Mouse (Mus musculus) v-Abl transformed pro-B cells (cell line): ENCODE results near the gene Kdm4b.

Experiments
- in situ Hi-C, 2 experiments: fragments of 400-800 bp; cut with MboI; formaldehyde crosslinking; loops; one replicate each; pipeline ENCODE4 v1.15.1; 2025; ENCODE audit not compliant: unreplicated experiment in 2 of 2

The Kdm4b gene

DNA sequence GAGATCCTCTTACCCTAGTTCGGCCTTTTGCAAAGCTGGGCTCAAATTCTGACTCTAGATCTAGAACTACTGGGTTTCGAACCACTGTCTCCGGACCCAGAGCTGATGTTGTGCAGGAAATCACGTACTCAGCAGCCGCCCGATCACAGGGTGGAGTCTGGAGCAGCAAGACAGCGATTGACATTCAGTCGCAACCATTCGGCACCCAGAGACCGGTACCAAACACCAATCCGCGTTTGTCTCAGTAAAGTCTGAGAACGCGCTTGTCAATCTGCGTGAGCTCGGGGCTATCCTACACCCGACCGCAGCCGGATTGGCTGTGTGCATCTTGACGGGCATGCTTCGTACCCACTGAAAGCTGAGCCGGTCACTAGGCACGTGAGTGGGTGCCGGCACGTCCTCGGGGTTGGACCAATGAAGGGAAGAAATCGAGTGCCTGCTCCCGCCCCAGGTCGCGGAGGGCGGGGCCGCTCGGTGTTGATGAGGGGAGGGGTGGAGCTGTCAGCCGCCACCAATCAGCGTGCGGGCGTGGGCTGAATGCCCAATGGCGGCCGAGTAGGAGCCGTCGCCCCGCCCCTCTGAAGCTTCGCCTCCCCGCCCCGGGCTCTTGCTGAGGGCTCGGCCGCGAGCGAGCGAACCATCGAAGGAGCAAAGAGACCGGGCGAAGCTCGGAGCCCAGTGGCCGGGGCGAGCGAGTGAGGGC, at the start of gene Kdm4b:
Gene Kdm4b (plus strand): TSS at position 613 of the 703 bp plus-strand sequence.
- in situ Hi-C loops = no loop called here

DNA sequence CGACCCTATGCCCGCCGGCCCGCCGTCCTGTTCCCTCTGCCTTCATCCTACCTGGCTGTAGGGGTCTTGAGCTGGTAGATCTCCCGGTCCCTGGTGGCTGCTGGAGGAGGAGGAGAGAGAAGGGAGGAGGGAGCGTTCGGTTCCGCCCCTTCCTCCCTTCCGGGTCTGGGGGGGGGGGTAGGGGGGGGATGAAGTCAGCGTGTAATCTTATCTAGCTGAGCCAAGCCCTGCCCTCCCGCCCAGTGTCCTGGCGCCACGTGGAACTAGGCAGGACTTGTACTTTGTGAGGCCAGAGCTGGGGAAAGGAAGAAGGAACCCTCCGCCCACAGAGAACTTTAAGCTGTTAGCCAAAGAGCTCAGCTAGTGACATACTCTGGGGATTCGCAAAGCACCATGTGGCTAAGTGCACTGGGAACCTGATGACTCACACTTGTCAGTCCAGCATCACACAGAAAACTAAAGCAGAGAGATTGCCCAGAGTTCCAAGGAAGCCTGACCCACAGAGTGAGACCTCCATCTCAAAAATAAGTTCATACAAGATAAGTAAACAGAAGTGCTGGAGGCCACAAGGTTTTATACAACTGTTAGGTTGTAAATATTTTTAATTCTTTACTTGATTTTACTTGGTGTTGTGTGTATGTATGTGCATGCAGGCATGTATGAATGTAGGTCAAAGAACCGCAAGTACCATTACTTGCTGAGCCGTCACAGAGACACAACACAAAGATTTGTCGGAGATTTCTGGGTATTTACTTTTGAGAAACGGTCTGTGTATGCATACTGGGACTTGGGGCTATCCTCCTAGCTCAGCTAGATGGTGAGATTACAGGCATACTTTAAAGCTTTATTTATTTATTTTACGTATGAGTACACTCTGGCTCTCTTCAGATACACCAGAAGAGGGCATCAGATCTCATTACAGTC, 49.0 kb upstream of the Kdm4b start, which contains the start of gene Ticam1:
Gene Ticam1 (minus strand): TSS at position 144 of the 924 bp plus-strand sequence.
- in situ Hi-C loops = loop anchor here (5.0 kb wide), 1 partner anchor 35 kb away; no protein-coding TSS in a partner anchor

DNA sequence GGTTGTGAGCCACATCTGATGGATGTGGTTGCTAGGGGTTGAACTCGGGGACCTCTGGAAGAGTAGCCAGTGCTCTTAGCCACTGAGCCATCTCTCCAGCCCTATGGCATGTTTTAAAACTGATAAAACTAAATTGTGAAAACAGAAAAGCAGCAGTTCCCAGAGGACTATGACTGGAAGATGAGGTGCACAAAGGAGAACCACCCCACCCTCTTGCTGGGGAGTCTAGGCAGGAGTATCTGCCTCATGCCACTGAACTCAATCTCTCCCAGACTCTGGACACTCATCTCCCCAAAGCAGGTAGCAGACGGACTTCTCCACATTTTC, 48.3 kb upstream of the Kdm4b start:
- in situ Hi-C loops = loop anchor here (5.0 kb wide), 1 partner anchor 35 kb away; no protein-coding TSS in a partner anchor

DNA sequence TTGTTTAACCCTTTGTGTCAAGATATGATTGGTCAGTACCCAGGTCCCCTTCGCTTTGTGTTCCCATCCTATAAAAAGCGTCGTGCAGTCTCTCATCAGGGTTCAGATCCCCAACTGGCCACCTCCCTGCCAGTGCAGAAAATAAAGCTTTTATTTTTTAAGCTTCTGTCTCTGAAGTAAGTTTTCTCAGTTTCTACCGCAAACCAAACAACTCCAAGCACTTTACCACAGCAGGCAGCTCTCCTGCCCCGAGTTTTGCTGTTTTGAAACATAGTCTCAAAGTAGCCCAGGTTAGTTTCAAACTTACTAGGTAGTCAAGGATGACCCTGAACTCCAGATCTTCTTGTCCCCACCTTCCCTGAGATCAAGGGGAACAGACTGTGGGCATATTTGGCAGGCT, 47.5 kb upstream of the Kdm4b start:
- in situ Hi-C loops = loop anchor here (5.0 kb wide), 1 partner anchor 34 kb away; no protein-coding TSS in a partner anchor

DNA sequence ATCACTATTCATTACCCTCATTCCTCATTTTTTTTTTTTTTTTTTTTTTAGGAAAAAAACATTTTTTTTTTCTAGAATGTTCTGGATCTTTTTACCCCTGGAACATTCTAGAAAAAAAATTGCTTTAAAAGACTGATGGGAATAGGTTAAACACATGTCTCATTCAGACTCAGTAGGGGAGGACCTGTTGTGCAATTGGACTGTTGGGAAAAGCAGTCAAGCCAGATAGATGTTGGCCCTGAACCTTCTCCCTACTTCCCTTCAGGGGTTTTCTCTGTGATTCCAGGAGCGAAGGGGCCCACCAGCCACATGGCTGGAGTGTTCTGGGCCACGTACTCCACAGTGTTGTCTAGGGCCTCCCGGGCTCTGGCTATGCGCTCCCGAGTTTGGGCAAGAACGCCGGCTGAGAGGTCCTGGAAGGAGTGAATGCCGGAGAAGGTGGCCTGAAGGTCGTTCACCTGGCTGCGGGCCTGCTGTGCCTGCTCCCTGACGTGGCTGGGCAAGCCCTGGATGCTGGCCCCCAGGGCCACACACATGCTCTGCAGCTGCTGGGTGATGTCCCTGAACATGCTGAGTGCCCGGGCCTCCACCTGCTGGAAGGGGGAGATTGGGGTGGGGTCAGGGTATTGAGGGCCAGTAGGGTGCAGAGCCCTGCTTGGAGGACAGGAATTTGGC, 46.2 kb upstream of the Kdm4b start:
- in situ Hi-C loops = loop anchor here (5.0 kb wide), 1 partner anchor 33 kb away; no protein-coding TSS in a partner anchor

DNA sequence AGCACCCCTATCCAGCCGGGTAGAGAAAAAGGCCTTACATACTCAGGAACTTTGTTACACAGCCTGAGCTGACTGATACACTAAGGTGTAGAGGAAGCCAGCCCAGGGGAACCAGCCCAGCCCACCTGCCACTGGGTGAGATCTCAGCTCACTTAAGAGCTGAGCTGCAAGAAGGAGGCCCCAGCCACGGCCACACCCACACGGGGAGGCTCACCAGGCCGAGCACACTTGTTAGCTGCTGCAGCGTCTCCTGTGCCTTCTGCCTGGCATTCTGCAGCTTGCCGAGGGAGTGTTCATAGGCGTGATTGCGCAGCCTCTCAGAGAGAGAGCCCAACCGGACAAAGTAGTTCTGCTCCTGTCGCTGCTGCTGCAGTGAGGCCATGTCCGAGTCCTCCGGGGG, 44.7 kb upstream of the Kdm4b start:
- in situ Hi-C loops = no loop called here

DNA sequence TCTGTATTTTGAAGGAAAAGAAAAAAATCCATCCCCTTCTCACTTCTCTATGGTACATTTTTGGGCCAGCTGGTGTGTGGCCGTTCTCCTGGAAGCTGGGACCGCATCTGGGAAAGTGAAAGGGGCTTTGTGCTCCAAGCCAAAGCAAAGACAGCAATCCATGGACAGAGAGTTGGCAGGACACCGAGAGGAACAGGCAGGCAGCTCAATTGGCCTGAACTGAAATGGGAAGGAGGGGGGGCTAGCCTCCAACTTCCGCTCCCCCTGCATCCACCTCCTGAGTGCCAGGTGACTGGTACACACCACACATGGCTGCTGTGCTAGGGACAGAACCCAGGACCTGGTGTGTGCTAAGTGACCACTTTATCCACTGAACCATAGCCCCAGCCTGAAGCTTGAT, 43.1 kb upstream of the Kdm4b start:
- in situ Hi-C loops = no loop called here

DNA sequence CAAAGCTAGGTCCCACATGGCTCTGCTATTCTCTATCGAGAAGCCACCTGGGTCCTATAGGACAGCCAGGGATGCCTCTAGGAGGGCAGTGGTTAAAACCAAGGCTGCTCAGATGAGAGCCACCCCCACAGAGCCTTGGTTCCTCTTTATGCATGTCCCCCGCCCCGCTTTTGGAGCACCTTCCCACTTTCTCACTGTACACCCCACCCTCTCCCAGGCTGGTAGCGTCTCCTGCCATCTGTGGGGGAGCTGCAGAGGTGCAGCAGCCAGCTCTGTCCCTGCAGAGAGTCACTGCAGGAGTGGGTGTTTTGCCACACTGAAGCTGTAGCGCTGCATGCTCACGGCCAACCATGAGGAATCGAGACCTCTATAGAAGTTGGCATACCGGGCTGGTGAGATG, 42.5 kb upstream of the Kdm4b start:
- in situ Hi-C loops = no loop called here

DNA sequence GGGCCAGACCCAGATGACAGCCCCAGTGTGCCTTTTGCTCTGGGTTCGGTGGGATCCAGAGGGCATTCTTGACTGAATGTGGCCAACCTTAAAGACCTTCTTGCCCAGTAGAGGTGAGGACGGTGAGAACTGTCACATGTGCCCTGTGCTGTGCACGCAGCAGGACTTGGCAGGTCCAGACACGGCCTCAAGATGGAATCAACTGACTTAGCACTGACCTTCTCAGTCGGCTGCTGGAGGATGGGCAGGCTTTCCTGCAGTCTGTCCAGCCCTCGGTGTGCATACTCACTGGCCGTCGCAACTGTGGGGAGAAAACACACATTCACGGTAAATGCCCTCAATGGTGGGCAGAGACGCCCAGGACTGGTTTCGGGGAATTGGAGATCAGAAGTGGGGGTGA, 39.9 kb upstream of the Kdm4b start:
- in situ Hi-C loops = no loop called here

DNA sequence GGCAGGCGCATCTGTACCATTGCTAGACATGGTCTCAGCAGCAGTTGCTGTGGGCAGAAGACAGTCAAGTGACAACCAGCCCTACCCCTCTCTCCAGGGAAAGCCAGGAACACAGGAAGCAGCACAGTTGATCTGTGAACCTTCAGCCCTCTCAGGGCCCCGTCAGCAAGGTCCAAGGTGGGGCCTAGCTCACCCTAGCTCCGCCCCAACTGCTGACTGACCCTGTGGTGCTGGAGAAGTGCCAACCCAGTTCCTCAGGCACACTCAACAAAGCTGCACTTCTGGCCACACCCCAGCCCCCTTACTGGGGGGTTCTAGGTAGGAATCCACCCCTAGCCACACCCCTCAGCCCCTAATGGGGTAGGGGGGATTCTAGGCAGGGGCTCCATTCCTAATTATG, 38.0 kb upstream of the Kdm4b start:
- in situ Hi-C loops = no loop called here

DNA sequence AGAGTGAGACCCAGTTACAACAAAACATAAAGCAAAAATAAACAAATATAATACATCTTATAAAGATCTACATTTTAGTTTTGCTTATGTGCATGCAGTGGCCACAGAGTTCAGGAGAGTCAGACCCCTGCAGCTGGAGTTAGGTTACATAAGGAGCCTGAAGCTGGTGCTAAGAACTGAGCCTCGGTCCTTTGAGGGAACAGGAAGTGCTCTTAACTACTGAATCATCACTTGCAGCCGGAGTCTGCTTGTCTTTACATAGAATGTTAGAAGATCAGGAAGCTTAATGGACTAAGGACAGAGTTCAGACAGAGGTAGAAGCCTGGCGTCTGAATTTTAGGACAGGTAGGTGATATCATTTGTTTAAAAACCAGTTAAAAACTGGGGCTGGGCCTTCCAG, 37.0 kb upstream of the Kdm4b start:
- in situ Hi-C loops = no loop called here

DNA sequence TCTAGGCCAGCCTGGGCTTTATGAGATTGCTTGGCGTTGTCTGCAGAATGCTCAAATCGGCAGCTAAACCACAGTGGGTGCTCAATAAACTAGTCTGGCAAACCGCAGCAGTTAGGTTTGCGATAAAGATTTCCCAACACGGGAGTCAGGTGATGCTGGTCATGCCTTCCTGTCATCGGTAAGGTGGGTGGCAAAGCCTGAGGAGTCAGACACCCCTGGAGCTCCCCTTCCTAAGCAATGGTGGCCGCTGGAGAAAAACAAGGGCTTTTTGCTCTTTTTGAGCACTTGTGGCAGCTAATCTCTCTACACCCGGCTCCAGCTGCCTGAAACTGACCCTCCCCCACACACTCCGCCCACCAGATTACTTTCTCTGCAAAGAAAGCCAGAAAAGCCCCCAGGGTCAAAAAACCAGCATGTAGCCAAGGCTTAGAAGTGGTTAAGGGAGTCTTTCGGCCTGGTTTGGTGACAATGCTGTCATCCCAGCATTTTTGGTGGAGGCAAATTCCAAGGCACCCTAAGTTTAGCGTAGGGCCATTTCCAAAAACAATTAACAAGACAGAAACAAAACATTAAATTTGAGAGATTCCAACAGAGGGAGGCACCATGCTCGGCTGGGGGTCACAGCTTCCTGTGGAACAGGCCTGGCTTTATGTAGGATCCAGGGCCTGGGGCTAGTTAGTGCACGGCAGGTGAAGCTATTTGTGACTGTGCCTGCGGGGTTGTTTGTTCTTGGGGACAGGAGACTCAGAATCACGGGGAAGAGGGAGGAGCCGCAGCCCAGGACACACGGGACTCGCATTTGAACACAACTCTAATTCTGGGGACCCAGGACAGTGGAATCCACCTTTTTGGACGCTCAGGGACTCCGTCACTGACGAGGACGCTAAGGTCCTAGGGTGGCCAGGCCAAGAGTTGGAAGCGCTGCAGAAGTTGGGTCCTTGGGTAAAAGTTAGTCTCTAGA, 36.2 kb upstream of the Kdm4b start:
- in situ Hi-C loops = no loop called here

DNA sequence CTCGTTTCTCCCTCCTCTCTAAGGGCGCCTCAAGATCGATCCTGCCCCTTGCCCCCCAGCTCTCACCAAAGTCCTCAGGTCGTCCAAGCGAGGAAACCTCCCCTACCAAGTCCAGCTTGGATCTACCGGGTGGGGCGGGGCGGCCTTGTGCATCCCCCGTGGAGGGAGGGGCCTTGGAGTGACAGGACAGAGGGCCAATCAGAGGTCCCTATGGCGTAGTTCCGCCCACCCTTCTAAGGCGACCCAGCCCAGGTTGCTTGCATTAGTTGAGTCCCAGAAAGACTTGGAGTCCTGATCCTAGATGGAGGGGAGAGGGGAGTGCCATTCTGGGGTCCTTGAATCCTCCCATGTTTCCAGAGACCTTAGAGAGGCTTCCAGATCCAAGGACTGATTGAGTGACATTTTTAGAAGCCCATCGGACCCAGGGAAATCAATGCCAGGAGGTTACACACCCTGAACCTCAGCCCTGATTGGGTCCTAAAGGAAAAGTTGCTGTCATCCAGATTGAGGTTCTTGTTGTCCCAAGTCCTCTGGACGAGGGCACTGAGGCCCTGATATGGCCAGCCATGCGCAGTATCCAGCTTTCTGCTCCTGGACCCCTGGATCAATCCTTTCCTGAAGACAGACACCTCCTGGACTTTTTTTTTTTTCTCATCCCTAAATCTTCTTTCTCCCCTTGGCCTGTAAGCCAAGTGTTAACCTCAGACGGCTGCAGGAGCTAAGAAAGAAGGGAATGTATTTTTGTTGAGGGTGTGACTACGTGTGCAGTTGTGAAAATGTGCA, 35.3 kb upstream of the Kdm4b start:
- in situ Hi-C loops = no loop called here

DNA sequence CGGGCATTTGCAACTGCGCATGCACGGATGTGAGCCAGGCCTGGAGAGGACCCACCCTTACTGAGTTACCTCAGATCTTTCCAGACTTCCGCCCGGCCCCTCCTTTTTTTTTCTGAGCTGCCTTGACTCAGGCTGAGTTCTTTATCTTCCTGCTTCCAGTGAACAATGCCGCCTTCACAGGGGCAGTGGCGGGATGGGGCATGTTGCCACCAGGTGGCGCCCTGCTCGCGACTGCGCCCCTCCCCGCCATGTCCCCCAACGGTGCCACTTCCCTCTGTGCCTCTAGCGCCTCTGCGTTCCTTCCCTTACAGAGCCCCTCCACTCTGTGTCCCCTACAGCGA, 34.7 kb upstream of the Kdm4b start:
- in situ Hi-C loops = no loop called here

DNA sequence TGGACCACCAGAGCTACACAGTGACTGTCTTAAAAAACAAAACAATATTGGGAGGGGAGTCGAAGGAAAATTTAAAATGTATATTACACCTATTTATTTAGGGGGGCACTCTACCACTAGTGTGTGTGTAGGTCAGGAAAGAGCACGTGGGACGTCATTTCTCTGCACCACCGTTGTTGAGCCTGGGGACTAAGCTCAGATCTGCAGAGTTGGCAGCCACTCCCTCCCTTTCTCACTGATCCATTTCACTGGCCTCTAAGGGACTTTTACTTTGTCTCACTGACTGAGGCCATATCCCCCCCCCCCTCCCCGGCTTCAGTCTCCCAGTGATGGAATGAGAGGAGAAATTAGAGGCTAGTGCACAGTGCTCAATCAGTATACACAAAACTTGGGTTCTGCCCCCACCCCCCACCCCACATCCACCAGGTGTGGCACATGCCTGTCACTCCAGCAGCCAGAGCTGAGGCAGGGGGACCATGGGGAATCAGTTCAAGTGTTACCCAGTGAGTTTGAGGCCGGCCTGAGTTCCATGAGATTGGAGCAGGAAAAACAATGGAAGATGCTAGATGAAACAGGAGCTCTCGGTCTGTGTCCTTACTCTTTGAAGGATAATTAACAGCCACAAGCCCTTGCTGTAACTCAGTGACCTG, 33.9 kb upstream of the Kdm4b start:
- in situ Hi-C loops = no loop called here

DNA sequence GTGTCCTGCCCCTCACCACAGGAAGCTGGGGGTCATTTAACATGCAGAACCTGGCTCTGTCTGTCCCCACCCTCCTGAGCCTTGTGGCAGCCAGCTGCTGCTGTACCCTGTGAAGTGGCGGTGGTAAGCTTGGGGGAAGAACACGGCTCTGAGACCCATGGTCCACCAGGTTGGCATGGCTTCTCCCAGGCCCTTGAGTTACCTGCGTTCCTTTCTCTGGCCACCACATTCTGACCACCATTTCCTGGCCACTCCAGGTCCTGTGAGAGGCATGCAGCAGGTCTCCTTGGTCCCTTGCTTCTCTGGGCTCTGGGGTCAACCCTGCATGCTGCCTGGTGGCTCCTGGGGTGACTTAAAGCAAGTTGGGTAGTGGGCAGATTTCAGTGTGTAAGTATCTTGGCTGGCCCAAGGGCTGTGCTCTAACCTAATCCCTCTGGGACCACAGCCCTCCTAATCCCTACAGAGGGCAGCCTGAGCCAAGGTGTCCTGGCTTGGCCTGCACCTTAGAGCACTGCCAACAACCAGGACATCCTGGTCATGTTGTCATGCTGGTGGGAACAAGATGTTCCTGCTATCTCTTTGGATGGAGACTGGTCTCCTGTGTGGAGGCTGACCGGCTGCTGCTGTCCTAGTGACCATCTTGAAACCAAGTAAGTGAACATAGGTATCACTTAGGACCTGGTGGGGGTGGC, 33.2 kb upstream of the Kdm4b start, which contains the start of gene Plin3:
Gene Plin3 (minus strand): TSS at position 343 of the 692 bp plus-strand sequence.
- in situ Hi-C loops = no loop called here

DNA sequence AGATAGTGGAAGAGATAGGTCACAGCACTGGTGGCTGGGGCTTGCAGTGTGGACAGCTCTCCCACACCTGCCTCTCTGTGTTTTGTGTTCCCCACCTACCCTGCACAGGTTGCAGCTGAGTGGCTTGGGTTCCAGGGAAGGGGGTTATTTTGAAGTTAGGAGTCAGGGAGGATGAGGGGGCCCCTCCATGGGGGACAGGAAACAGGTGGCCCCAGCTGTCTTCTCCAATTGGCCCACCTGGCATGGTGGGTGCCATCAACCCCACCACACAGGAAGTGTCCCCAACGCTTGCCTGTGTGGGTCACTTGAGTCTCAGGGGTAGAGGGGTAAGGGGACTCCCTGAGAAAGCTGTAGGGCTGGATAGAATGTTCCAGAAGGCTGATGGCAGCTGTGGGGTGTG, 32.6 kb upstream of the Kdm4b start:
- in situ Hi-C loops = no loop called here

DNA sequence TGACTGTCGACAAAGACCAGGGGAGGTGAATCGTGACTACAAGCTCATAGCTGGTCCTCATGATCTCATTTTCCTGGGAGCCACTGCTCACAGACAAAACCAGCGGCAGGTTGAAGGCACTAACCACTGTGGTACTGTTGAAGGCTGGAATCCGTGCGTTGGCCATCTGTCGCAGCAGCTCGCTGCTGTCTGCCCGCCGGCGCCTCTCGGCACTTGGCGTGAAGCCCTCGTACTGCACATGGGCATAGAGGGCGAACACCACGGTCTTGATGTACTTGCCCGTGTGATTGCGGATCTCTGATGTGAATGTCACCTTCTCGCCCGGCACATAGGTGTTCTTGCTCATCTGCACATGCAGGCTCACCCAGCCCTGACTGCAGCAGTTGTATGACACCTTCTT, 31.6 kb upstream of the Kdm4b start:
- in situ Hi-C loops = no loop called here
